Mouse (Mus musculus): ENCODE results near the gene Cldn22. TPM values are rescaled to one million over a fixed set of nuclear protein-coding genes. Genes with fewer than 3 reads are reported as not detected.

The Cldn22 gene
- total RNA-seq, 2 experiments from 2014 or later, result 1.0 TPM; not detected in 1

Other genes with a start within 250 kb of the Cldn22 start
- gene Ing2, start 148.9 kb upstream of the Cldn22 start, total RNA-seq (2021), result 10 to 100 TPM; 41.6 to 44.7 TPM
- gene Cdkn2aip, start 110.5 kb upstream of the Cldn22 start, total RNA-seq (2021), result 10 to 100 TPM; 13.5 to 15.8 TPM
- gene Cldn24, start 2.3 kb upstream of the Cldn22 start, total RNA-seq (2021), result not detected
- 10 to 100 TPM; 27.5 to 27.8 TPM for gene Wwc2, start 166.4 kb downstream of the Cldn22 start, total RNA-seq (2021)